Mouse (Mus musculus): ENCODE data around the gene Gsk3a.

DNA sequence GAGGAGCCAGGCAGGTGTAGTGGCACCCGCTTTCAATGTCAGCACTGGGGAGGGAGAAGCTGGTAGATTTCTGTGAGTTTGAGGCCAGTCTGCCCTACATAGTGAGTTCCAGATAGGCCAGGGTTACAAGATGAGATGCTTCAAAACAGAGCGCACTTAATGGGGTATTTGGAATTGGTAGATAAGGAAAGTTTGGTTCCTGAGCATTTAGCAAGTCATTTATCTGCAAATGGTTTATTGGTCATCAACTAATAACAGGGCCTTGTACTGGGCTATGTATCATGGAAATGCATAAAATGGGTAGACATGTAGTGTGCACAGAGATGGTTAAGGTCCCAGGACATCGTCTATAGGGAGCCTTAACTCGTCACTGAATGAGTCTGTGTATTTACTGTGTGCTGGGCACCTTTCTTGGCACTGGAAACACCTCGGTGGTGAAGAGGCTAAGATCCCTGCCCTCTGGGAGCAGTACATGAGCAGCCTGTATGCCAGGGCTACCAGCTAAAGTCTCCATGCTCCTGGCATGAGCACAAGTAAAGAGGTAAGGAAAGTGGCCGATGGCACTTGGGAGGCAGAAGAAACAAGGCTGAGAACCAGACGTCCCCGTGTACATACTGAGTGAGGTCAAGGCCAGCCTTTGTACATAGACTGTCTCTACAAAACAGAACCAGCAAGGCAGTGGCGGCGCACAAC lies 15.2 kb downstream of the Gsk3a start:
- TF ChIP-seq CTCF (IDR thresholded peaks at IDR 0.05; ENCODE audit: low read depth) (no peak), EP300 (IDR thresholded peaks at IDR 0.05; ENCODE audit: low read depth) (peak; percentile 52)

Measured in liver, embryonic 14.5 days (tissue).